Mouse (Mus musculus): ENCODE measurements around the gene Cdk9.

Cdk9 gene

GRCm38 (mm10) chr2:32732695-32733094 is 19.8 kb upstream of the Cdk9 start:
- no peak for DNase-seq

- no peak for DNase-seq
Measured at GRCm38 (mm10) chr2:32731911-32732310, 19.0 kb upstream of the Cdk9 start.

- DNase-seq: no peak
Measured at GRCm38 (mm10) chr2:32730854-32731253, 18.0 kb upstream of the Cdk9 start.

- no peak for DNase-seq
Measured at GRCm38 (mm10) chr2:32729547-32729946, 16.7 kb upstream of the Cdk9 start.

GRCm38 (mm10) chr2:32728463-32728862 is 15.6 kb upstream of the Cdk9 start:
- no peak for DNase-seq

- DNase-seq: peak; percentile 92
Measured at GRCm38 (mm10) chr2:32727435-32727834, 14.6 kb upstream of the Cdk9 start.

- DNase-seq: no peak
Measured at GRCm38 (mm10) chr2:32724832-32725790, 12.2 kb upstream of the Cdk9 start.

GRCm38 (mm10) chr2:32724149-32724548 is 11.3 kb upstream of the Cdk9 start:
- DNase-seq: no peak

GRCm38 (mm10) chr2:32722581-32722980 is 9.7 kb upstream of the Cdk9 start:
- DNase-seq: no peak

- no peak for DNase-seq
Measured at GRCm38 (mm10) chr2:32722046-32722445, 9.2 kb upstream of the Cdk9 start.

- DNase-seq: peak; percentile 74
Measured at GRCm38 (mm10) chr2:32720681-32721229, 7.9 kb upstream of the Cdk9 start, which contains the start of gene Sh2d3c. Sh2d3c (plus strand) TSS chr2:32721055.

- DNase-seq: no peak
Measured at GRCm38 (mm10) chr2:32720053-32720452, 7.2 kb upstream of the Cdk9 start.

- DNase-seq: peak; percentile 62
Measured at GRCm38 (mm10) chr2:32718761-32719160, 5.9 kb upstream of the Cdk9 start.

- peak; percentile 76 for DNase-seq
Measured at GRCm38 (mm10) chr2:32714987-32715425, 2.1 kb upstream of the Cdk9 start.

- peak; percentile 47 for DNase-seq
Measured at GRCm38 (mm10) chr2:32714117-32714986, 1.5 kb upstream of the Cdk9 start.

- peak; percentile 94 for DNase-seq
Measured at GRCm38 (mm10) chr2:32712586-32712933, 316 bp downstream of the Cdk9 start.

GRCm38 (mm10) chr2:32712108-32712551 is 746 bp downstream of the Cdk9 start:
- DNase-seq: peak; percentile 59

- no peak for DNase-seq
Measured at GRCm38 (mm10) chr2:32711301-32712056, 1.4 kb downstream of the Cdk9 start.

GRCm38 (mm10) chr2:32710425-32710824 is 2.5 kb downstream of the Cdk9 start:
- DNase-seq: peak; percentile 56

- no peak for DNase-seq
Measured at GRCm38 (mm10) chr2:32709521-32710137, 3.2 kb downstream of the Cdk9 start.

GRCm38 (mm10) chr2:32708643-32709042 is 4.2 kb downstream of the Cdk9 start:
- DNase-seq: peak; percentile 54

- no peak for DNase-seq
Measured at GRCm38 (mm10) chr2:32706971-32707370, 5.9 kb downstream of the Cdk9 start.

Data from layer of hippocampus, adult 9-11 months (tissue).